Mouse (Mus musculus) midbrain, embryonic 10.5 days (tissue): ENCODE results near the gene Cc2d1b. TPM values are rescaled to one million over a fixed set of nuclear protein-coding genes. Genes with fewer than 3 reads are reported as not detected.

Experiments
- polyA plus RNA-seq: library from polyadenylated mRNA; unstranded; fragments of >200 nt; fragmentation: Nextera tagmentation; extraction: Ambion mirVana; gene quantifications from 2 replicates; pipeline ENCODE4 v1.2.1, GENCODE M21; 2016

Gene Cc2d1b
- polyA plus RNA-seq, 1 experiment from 2014 or later = 20.9 TPM

Other genes with a start within 250 kb of the Cc2d1b start
- gene Shisal2a, start 236.6 kb upstream of the Cc2d1b start, polyA plus RNA-seq = 2.2 and 2.6 TPM in 2 replicates
- 52.1 and 52.8 TPM in 2 replicates for gene Gpx7, start 213.0 kb upstream of the Cc2d1b start, polyA plus RNA-seq
- gene Tut4, start 160.5 kb upstream of the Cc2d1b start, polyA plus RNA-seq = 72.7 and 80.9 TPM in 2 replicates
- 124 TPM in 2 replicates for gene Prpf38a, start 40.6 kb upstream of the Cc2d1b start, polyA plus RNA-seq
- 20.5 and 24.9 TPM in 2 replicates for gene Orc1, start 40.5 kb upstream of the Cc2d1b start, polyA plus RNA-seq
- gene 3110021N24Rik, start 99.7 kb downstream of the Cc2d1b start, polyA plus RNA-seq = 1.1 and 1.4 TPM in 2 replicates
- gene Zfyve9, start 160.9 kb downstream of the Cc2d1b start, polyA plus RNA-seq = 3.9 and 4.5 TPM in 2 replicates
- 213 and 242 TPM in 2 replicates for gene Btf3l4, start 213.7 kb downstream of the Cc2d1b start, polyA plus RNA-seq
- gene Txndc12, start 214.7 kb downstream of the Cc2d1b start, polyA plus RNA-seq = 93.5 and 102 TPM in 2 replicates
- gene Kti12, start 227.8 kb downstream of the Cc2d1b start, polyA plus RNA-seq = 53.4 and 62.2 TPM in 2 replicates
- gene A730015C16Rik, start 228.7 kb downstream of the Cc2d1b start, polyA plus RNA-seq = 1.5 and 1.8 TPM in 2 replicates